ENCODE assay signal across 8 mouse cellular contexts in the genomic region with DNA sequence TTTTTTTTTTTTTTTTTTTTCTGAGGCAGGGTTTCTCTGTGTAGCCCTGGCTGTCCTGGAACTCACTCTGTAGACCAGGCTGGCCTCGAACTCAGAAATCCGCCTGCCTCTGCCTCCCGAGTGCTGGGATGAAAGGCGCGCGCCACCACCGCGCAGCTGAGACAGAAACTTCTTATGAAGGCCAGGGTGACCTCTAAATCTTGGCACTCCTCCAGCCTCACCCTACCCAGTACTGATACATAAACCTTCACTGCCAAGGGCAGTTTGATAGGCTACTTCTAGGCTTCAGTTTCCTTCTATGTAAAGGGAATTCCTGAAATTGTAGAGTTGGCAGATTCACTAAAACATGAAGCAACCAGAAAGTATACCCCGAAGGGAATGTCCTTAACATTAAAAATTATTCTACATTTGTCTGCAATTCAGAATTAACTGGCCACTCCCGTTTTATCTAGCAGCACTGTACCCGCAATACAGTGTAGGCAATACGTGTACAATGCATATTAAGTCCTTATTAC. TPM values are rescaled to one million over a fixed set of nuclear protein-coding genes. Genes with fewer than 3 reads are reported as not detected.
DNase-seq lines count a peak whose midpoint lies in the region; ATAC-seq lines count a peak whose summit lies in the region.

No protein-coding gene starts in this region.

- peak; percentile 16 for DNase-seq in kidney, adult 11 months
- no peak for DNase-seq in kidney, adult 18-20 months
- DNase-seq in ZHBTc4 (ENCODE audit: low read depth, low spot score): peak; percentile 75
- DNase-seq in kidney, postnatal 25 days: peak; percentile 26 to 46
- peak; percentile 31 for DNase-seq in skeletal muscle tissue, adult 2 months (ENCODE audit: low read depth, low spot score)
- no peak for DNase-seq in urinary bladder, postnatal 36 days (ENCODE audit: low spot score in 2 of 2)
- no peak for DNase-seq in frontal cortex, adult 2 months (ENCODE audit: extremely low spot score in 1 of 2, low spot score in 1 of 2)

- ATAC-seq in forebrain, embryonic 16.5 days: no peak

- H3K27me3 ChIP-seq in forebrain, embryonic 16.5 days (replicated peaks; ENCODE audit: control insufficient read depth, insufficient read depth, low read length): no peaks in the 10 kb centered on the region

- peak overlapping the region; percentile 93; the same call in 1 of the 2 replicates for H3K4me3 ChIP-seq in forebrain, embryonic 16.5 days (replicated peaks; ENCODE audit: low read length)

- H3K9me3 ChIP-seq in forebrain, embryonic 16.5 days (ENCODE audit: control insufficient read depth, low read length): no peaks in the 10 kb centered on the region

- H3K27ac ChIP-seq in forebrain, embryonic 16.5 days (ENCODE audit: low read length): no peak overlapping the region

- WGBS in forebrain, embryonic 16.5 days: 81% methylated on average over 12 of the region's 12 CpGs

- H3K4me2 ChIP-seq in forebrain, embryonic 16.5 days (ENCODE audit: low read length): peak overlapping the region; percentile 60

- no peaks in the 10 kb centered on the region for H3K36me3 ChIP-seq in forebrain, embryonic 16.5 days (ENCODE audit: control insufficient read depth, insufficient read depth)

- no peak overlapping the region for H3K9ac ChIP-seq in forebrain, embryonic 16.5 days (replicated peaks; ENCODE audit: low read depth, low read length)

- H3K4me1 ChIP-seq in forebrain, embryonic 16.5 days (replicated peaks; ENCODE audit: control insufficient read depth, insufficient read depth, low read length): no peaks in the 10 kb centered on the region

RNA-seq across cellular contexts. Expression of a gene that starts 0.9 kb away (rescaled TPM):
- 11.6 and 13.0 TPM in 2 replicates for polyA plus RNA-seq in forebrain, embryonic 16.5 days (2015; fragmentation: Nextera tagmentation; extraction: Ambion mirVana)
- polyA plus RNA-seq in frontal cortex, adult 2 months (2012; rRNA removed): 7.9 and 9.2 TPM in 2 replicates

Comparison
In these comparisons a context has a peak if more than half of its experiments do, and no peak if none do; other contexts are left out.
1. DNase-seq: peak in kidney, adult 11 months (single experiment), ZHBTc4 (single experiment), kidney, postnatal 25 days (2 of 2) and skeletal muscle tissue, adult 2 months (single experiment); none in kidney, adult 18-20 months (single experiment), urinary bladder, postnatal 36 days (0 of 2) and frontal cortex, adult 2 months (0 of 2).